Mouse (Mus musculus) ES-Bruce4 (cell line): ENCODE measurements around the gene Rasal2. TPM values are rescaled to one million over a fixed set of nuclear protein-coding genes. Genes with fewer than 3 reads are reported as not detected.

Experiments
- H3K27ac ChIP-seq: 2 replicates; pipeline ENCODE4 v1.5.1; 2012; ENCODE audit warnings: low read length, inconsistent platforms; ENCODE audit not compliant: insufficient read depth
- H3K27me3 ChIP-seq: 2 replicates; pipeline ENCODE4 v1.6.1; 2012; ENCODE audit warnings: mild to moderate bottlenecking, low read length, inconsistent platforms; ENCODE audit not compliant: control insufficient read depth, poor library complexity, insufficient read depth, severe bottlenecking
- H3K36me3 ChIP-seq: 2 replicates; pipeline ENCODE4 v1.6.1; 2012; ENCODE audit warnings: inconsistent platforms, mild to moderate bottlenecking, low read length, moderate library complexity; ENCODE audit not compliant: control insufficient read depth, poor library complexity, insufficient read depth, severe bottlenecking
- H3K4me1 ChIP-seq: one replicate; pipeline ENCODE4 v1.8.1; 2011; ENCODE audit warnings: low read length; ENCODE audit not compliant: control insufficient read depth, insufficient read depth
- H3K4me3 ChIP-seq: 2 replicates; pipeline ENCODE4 v1.5.1; 2011; ENCODE audit warnings: low read depth, mild to moderate bottlenecking, low read length
- H3K9ac ChIP-seq: 2 replicates; pipeline ENCODE4 v1.6.1; 2012; ENCODE audit warnings: low read depth, mild to moderate bottlenecking, inconsistent platforms; ENCODE audit not compliant: poor library complexity, severe bottlenecking
- H3K9me3 ChIP-seq: replicated peaks from 2 replicates; pipeline ENCODE4 v1.6.1; 2012; ENCODE audit warnings: mild to moderate bottlenecking, low read length, inconsistent platforms; ENCODE audit not compliant: control insufficient read depth, poor library complexity, insufficient read depth, severe bottlenecking
- CTCF ChIP-seq: IDR thresholded peaks from one replicate; pipeline ENCODE4 v1.8.1; 2011; ENCODE audit warnings: low read depth, low read length
- EP300 ChIP-seq: IDR thresholded peaks from 2 replicates; pipeline ENCODE4 v1.6.1; 2011; ENCODE audit warnings: low read depth, low read length; ENCODE audit not compliant: insufficient read depth
- POLR2A ChIP-seq: IDR thresholded peaks from one replicate; pipeline ENCODE4 v1.8.1; 2011; ENCODE audit warnings: low read length; ENCODE audit not compliant: insufficient read depth
- polyA plus RNA-seq: library from polyadenylated mRNA; stranded (reverse); fragments of >200 nt; gene quantifications from 2 replicates; pipeline ENCODE4 v1.2.4, GENCODE M21; 2011; ENCODE audit warnings: low read depth; ENCODE audit not compliant: missing spikeins, insufficient read depth, insufficient read length

The Rasal2 gene
- polyA plus RNA-seq, 1 experiment: 11.6 TPM

GRCm38 (mm10) chr1:157117440-157117839 is 295.0 kb downstream of the Rasal2 start:
- H3K4me1 ChIP-seq: no peaks in the 10 kb centered on the region
- no peak overlapping the region for H3K4me3 ChIP-seq
- no peaks in the 10 kb centered on the region for H3K27me3 ChIP-seq
- H3K27ac ChIP-seq: no peak overlapping the region
- no peaks in the 10 kb centered on the region for H3K9me3 ChIP-seq
- H3K9ac ChIP-seq: no peak overlapping the region
- no peaks in the 10 kb centered on the region for H3K36me3 ChIP-seq
- no peak for TF ChIP-seq POLR2A
- TF ChIP-seq CTCF: no peak
- TF ChIP-seq EP300: no peak

- H3K9ac ChIP-seq: no peak overlapping the region
- no peaks in the 10 kb centered on the region for H3K36me3 ChIP-seq
- H3K4me1 ChIP-seq: no peaks in the 10 kb centered on the region
- H3K4me3 ChIP-seq: no peak overlapping the region
- H3K27ac ChIP-seq: no peak overlapping the region
- H3K9me3 ChIP-seq: no peaks in the 10 kb centered on the region
- no peak for TF ChIP-seq EP300
- no peak for TF ChIP-seq POLR2A
- TF ChIP-seq CTCF: no peak
- no peaks in the 10 kb centered on the region for H3K27me3 ChIP-seq
Measured at GRCm38 (mm10) chr1:157114492-157114891, 297.9 kb downstream of the Rasal2 start.

GRCm38 (mm10) chr1:157110287-157110835 is 302.0 kb downstream of the Rasal2 start:
- H3K9me3 ChIP-seq: no peaks in the 10 kb centered on the region
- TF ChIP-seq CTCF: no peak
- TF ChIP-seq POLR2A: no peak
- TF ChIP-seq EP300: no peak
- H3K27me3 ChIP-seq: no peaks in the 10 kb centered on the region
- H3K9ac ChIP-seq: no peak overlapping the region
- H3K27ac ChIP-seq: no peak overlapping the region
- H3K36me3 ChIP-seq: no peaks in the 10 kb centered on the region
- H3K4me3 ChIP-seq: no peak overlapping the region
- no peaks in the 10 kb centered on the region for H3K4me1 ChIP-seq

- no peaks in the 10 kb centered on the region for H3K27me3 ChIP-seq
- H3K9me3 ChIP-seq: no peaks in the 10 kb centered on the region
- TF ChIP-seq POLR2A: no peak
- TF ChIP-seq EP300: no peak
- no peak for TF ChIP-seq CTCF
- no peak within 1 kb of the TSS for H3K9ac ChIP-seq
- no peaks in the 10 kb centered on the region for H3K36me3 ChIP-seq
- no peaks in the 10 kb centered on the region for H3K4me1 ChIP-seq
- no peak within 1 kb of the TSS for H3K27ac ChIP-seq
- H3K4me3 ChIP-seq: no peak within 1 kb of the TSS
Measured at GRCm38 (mm10) chr1:157108580-157108979, 303.8 kb downstream of the Rasal2 start, which contains the start of gene Tex35. TSS of gene Tex35 (minus strand) at chr1:157108680.

GRCm38 (mm10) chr1:157101122-157101865 is 311.1 kb downstream of the Rasal2 start:
- H3K9ac ChIP-seq: no peak overlapping the region
- no peak overlapping the region for H3K4me3 ChIP-seq
- no peak overlapping the region for H3K27ac ChIP-seq
- peaks cover 2% of the 10 kb centered on the region for H3K4me1 ChIP-seq
- TF ChIP-seq EP300: 0 out of 2 replicates have a peak, but pooled peaks have one; percentile 2
- TF ChIP-seq CTCF: no peak
- no peak for TF ChIP-seq POLR2A
- no peaks in the 10 kb centered on the region for H3K36me3 ChIP-seq
- no peaks in the 10 kb centered on the region for H3K9me3 ChIP-seq
- no peaks in the 10 kb centered on the region for H3K27me3 ChIP-seq

GRCm38 (mm10) chr1:157095534-157095933 is 316.9 kb downstream of the Rasal2 start:
- Histone ChIP-seq H3K4me1 (no peaks in the 10 kb centered on the region), H3K4me3 (no peak overlapping the region)

More at GRCm38 (mm10) chr1:157095534-157095933, 316.9 kb downstream of the Rasal2 start:
- Histone ChIP-seq H3K27me3 (no peaks in the 10 kb centered on the region), H3K9me3 (no peaks in the 10 kb centered on the region), H3K9ac (no peak overlapping the region), H3K27ac (no peak overlapping the region), H3K36me3 (no peaks in the 10 kb centered on the region)
- no peak for TF ChIP-seq EP300
- no peak for TF ChIP-seq POLR2A
- no peak for TF ChIP-seq CTCF
